In genomic region chr7:34387784-34388444, GRCm38 (mm10) we compare ENCODE assay signal across 8 mouse cellular contexts. TPM values are rescaled to one million over a fixed set of nuclear protein-coding genes. Genes with fewer than 3 reads are reported as not detected.
DNase-seq lines count a peak whose midpoint lies in the region; ATAC-seq and TF ChIP-seq lines count a peak whose summit lies in the region.

No protein-coding gene starts in this region.

- H3K4me1 ChIP-seq in lung, embryonic 14.5 days (ENCODE audit: insufficient read depth), result peaks cover 19% of the 10 kb centered on the region
- H3K4me1 ChIP-seq in forebrain, embryonic 14.5 days (ENCODE audit: control insufficient read depth, insufficient read depth, low read length), result peaks cover 32% of the 10 kb centered on the region
- peaks cover 22% of the 10 kb centered on the region for H3K4me1 ChIP-seq in limb, embryonic 14.5 days (ENCODE audit: control insufficient read depth, insufficient read depth, low read length)
- H3K4me1 ChIP-seq in stomach, embryonic 14.5 days (ENCODE audit: control insufficient read depth, insufficient read depth, low read length), result peaks cover 17% of the 10 kb centered on the region

- H3K9ac ChIP-seq in lung, embryonic 14.5 days, result peak overlapping the region; percentile 99
- peak overlapping the region; percentile 98 for H3K9ac ChIP-seq in forebrain, embryonic 14.5 days (ENCODE audit: low read length)
- H3K9ac ChIP-seq in limb, embryonic 14.5 days (ENCODE audit: low read depth, low read length, severe bottlenecking), result peak overlapping the region; percentile 99
- peak overlapping the region; percentile 99 for H3K9ac ChIP-seq in stomach, embryonic 14.5 days (replicated peaks; ENCODE audit: low read depth, low read length)

- H3K4me3 ChIP-seq in lung, embryonic 14.5 days (ENCODE audit: low read depth, low read length), result peak overlapping the region; percentile 97
- peak overlapping the region; percentile 92 for H3K4me3 ChIP-seq in forebrain, embryonic 14.5 days (ENCODE audit: low read depth, low read length)
- H3K4me3 ChIP-seq in limb, embryonic 14.5 days (replicated peaks; ENCODE audit: low read length), result peak overlapping the region; percentile 96
- H3K4me3 ChIP-seq in stomach, embryonic 14.5 days (ENCODE audit: low read depth, low read length), result peak overlapping the region; percentile 92

- no peaks in the 10 kb centered on the region for H3K36me3 ChIP-seq in lung, embryonic 14.5 days (ENCODE audit: insufficient read depth)
- H3K36me3 ChIP-seq in forebrain, embryonic 14.5 days (ENCODE audit: control insufficient read depth, insufficient read depth, low read length), result no peaks in the 10 kb centered on the region
- H3K36me3 ChIP-seq in limb, embryonic 14.5 days (ENCODE audit: control insufficient read depth, insufficient read depth, low read length), result no peaks in the 10 kb centered on the region
- H3K36me3 ChIP-seq in stomach, embryonic 14.5 days (ENCODE audit: control insufficient read depth, insufficient read depth, low read length), result no peaks in the 10 kb centered on the region; the same call in 1 of the 2 replicates

- ATAC-seq in lung, embryonic 14.5 days (ENCODE audit: insufficient read depth), result no peak
- ATAC-seq in forebrain, embryonic 14.5 days, result no peak
- ATAC-seq in limb, embryonic 14.5 days (ENCODE audit: low FRiP score, low read depth), result no peak
- ATAC-seq in stomach, embryonic 14.5 days (ENCODE audit: insufficient number of reproducible peaks, insufficient read depth, low FRiP score, low read depth), result no peak
- ATAC-seq in frontal cortex, adult (ENCODE audit: low TSS enrichment), result no peak

- no peak for TF ChIP-seq POLR2A in limb, embryonic 14.5 days (IDR thresholded peaks at IDR 0.05; ENCODE audit: borderline replicate concordance, extremely low read depth, insufficient read depth, insufficient read length)

- WGBS in lung, embryonic 14.5 days, result 2% methylated on average over 5 of the region's 5 CpGs
- under 1% methylated on average over 5 of the region's 5 CpGs for WGBS in forebrain, embryonic 14.5 days
- WGBS in limb, embryonic 14.5 days, result 3% methylated on average over 5 of the region's 5 CpGs
- under 1% methylated on average over 5 of the region's 5 CpGs for WGBS in stomach, embryonic 14.5 days

- H3K27ac ChIP-seq in lung, embryonic 14.5 days (ENCODE audit: low read depth), result peak overlapping the region; percentile 99; the same call in 1 of the 2 replicates
- no peak overlapping the region for H3K27ac ChIP-seq in forebrain, embryonic 14.5 days (ENCODE audit: low read depth, low read length)
- H3K27ac ChIP-seq in limb, embryonic 14.5 days (replicated peaks; ENCODE audit: low read depth, low read length), result peak overlapping the region; percentile 100; the same call in 1 of the 2 replicates
- peak overlapping the region; percentile 99 for H3K27ac ChIP-seq in stomach, embryonic 14.5 days (ENCODE audit: low read length)

- DNase-seq in lung, embryonic 14.5 days, result peak; percentile 28
- no peak for DNase-seq in lung, adult 18-20 months
- DNase-seq in ZHBTc4 (ENCODE audit: low read depth, low spot score), result peak; percentile 43
- no peak for DNase-seq in forebrain, embryonic 14.5 days (ENCODE audit: low spot score)
- no peak for DNase-seq in limb, embryonic 14.5 days (ENCODE audit: low spot score)
- no peak for DNase-seq in layer of hippocampus, adult 11-12 months (ENCODE audit: low spot score)

- no peak for TF ChIP-seq CTCF in lung, embryonic 14.5 days (IDR thresholded peaks at IDR 0.05; ENCODE audit: low read depth)

- no peaks in the 10 kb centered on the region for H3K9me3 ChIP-seq in lung, embryonic 14.5 days (ENCODE audit: low read depth, low read length)
- H3K9me3 ChIP-seq in forebrain, embryonic 14.5 days (replicated peaks; ENCODE audit: control insufficient read depth, low read length), result no peaks in the 10 kb centered on the region
- no peaks in the 10 kb centered on the region for H3K9me3 ChIP-seq in limb, embryonic 14.5 days (ENCODE audit: control insufficient read depth, low read length)
- H3K9me3 ChIP-seq in stomach, embryonic 14.5 days (ENCODE audit: control insufficient read depth, low read depth, low read length), result no peaks in the 10 kb centered on the region

- no peaks in the 10 kb centered on the region for H3K27me3 ChIP-seq in lung, embryonic 14.5 days (ENCODE audit: insufficient read depth, low read length)
- H3K27me3 ChIP-seq in forebrain, embryonic 14.5 days (replicated peaks; ENCODE audit: control insufficient read depth, insufficient read depth, low read length), result no peaks in the 10 kb centered on the region
- H3K27me3 ChIP-seq in limb, embryonic 14.5 days (ENCODE audit: control insufficient read depth, insufficient read depth, low read length), result no peaks in the 10 kb centered on the region
- H3K27me3 ChIP-seq in stomach, embryonic 14.5 days (ENCODE audit: control insufficient read depth, insufficient read depth, low read length), result no peaks in the 10 kb centered on the region

- H3K4me2 ChIP-seq in lung, embryonic 14.5 days, result peak overlapping the region; percentile 95
- H3K4me2 ChIP-seq in forebrain, embryonic 14.5 days (ENCODE audit: low read length), result peak overlapping the region; percentile 90
- peak overlapping the region; percentile 86 for H3K4me2 ChIP-seq in limb, embryonic 14.5 days (replicated peaks; ENCODE audit: low read depth, low read length, severe bottlenecking)
- peak overlapping the region; percentile 67 for H3K4me2 ChIP-seq in stomach, embryonic 14.5 days (replicated peaks; ENCODE audit: low read depth, low read length)

RNA-seq across cellular contexts. Expression of gene Lsm14a, which starts 5.2 kb away (rescaled TPM):
- polyA plus RNA-seq in lung, embryonic 14.5 days (2014; fragmentation: Nextera tagmentation; extraction: Ambion mirVana), result 58.2 and 58.7 TPM in 2 replicates
- 50.0 and 54.7 TPM in 2 replicates for polyA plus RNA-seq in forebrain, embryonic 14.5 days (2014; fragmentation: Nextera tagmentation; extraction: Ambion mirVana)
- 87.0 and 92.4 TPM in 2 replicates for polyA plus RNA-seq in limb, embryonic 14.5 days (2012; rRNA removed)
- 64.6 and 65.8 TPM in 2 replicates for polyA plus RNA-seq in limb, embryonic 14.5 days (2014; fragmentation: Nextera tagmentation; extraction: Ambion mirVana)
- polyA plus RNA-seq in stomach, embryonic 14.5 days (2014; fragmentation: Nextera tagmentation; extraction: Ambion mirVana), result 53.8 and 58.6 TPM in 2 replicates

Comparison
In these comparisons a context has a peak if more than half of its experiments do, and no peak if none do; other contexts are left out.
1. DNase-seq: peak in lung, embryonic 14.5 days (single experiment) and ZHBTc4 (single experiment); none in lung, adult 18-20 months (0 of 2), forebrain, embryonic 14.5 days (single experiment), limb, embryonic 14.5 days (single experiment) and layer of hippocampus, adult 11-12 months (single experiment).
2. Peak in every context shown above with its lines, with median percentiles within 50 percentile points of each other: H3K4me2 ChIP-seq, H3K4me3 ChIP-seq and H3K9ac ChIP-seq.